Mouse (Mus musculus) bone marrow, adult 2 months (tissue): ENCODE measurements around the gene Zfp609.

Experiments
- CTCF ChIP-seq: fragments of 200-500 bp; IDR thresholded peaks from 2 replicates; pipeline ENCODE4 v1.5.1; 2011; ENCODE audit warnings: low read length, control low read depth; ENCODE audit not compliant: control insufficient read depth, insufficient read depth
- POLR2A ChIP-seq: fragments of 200-500 bp; IDR thresholded peaks from 2 replicates; pipeline ENCODE4 v1.6.1; 2011; ENCODE audit warnings: low read depth, mild to moderate bottlenecking, control low read depth, low read length, borderline replicate concordance; ENCODE audit not compliant: control insufficient read depth

- TF ChIP-seq CTCF (no peak), POLR2A (no peak)
These were observed 100.9 kb downstream of the Zfp609 start for GRCm38 (mm10) chr9:65726431-65726830.
